Mouse (Mus musculus) ES-Bruce4 (cell line): Measurements from ENCODE around the gene Nelfb.

Experiments
- CTCF ChIP-seq: IDR thresholded peaks from one replicate; pipeline ENCODE4 v1.8.1; 2011; ENCODE audit warnings: low read depth, low read length
- EP300 ChIP-seq: IDR thresholded peaks from 2 replicates; pipeline ENCODE4 v1.6.1; 2011; ENCODE audit warnings: low read depth, low read length; ENCODE audit not compliant: insufficient read depth

DNA sequence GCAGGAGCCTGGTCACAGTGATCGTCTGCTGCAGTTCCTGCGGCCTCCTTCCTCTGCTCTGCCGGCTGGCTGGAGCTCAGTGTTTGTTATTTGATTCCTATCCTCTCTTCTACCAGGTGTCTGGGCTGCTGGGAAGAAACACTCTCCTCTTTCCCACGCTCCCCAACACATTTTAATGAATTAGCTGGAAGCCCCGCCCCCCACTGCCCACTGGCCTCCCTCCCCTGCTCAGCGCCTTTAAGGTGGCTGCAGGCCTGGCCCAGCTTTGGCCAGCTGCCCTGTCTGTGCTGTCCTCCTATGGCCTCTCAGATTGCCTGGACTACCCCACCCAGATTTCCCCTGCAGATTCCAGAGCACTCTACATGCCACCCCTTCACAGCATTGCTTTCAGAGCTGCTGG is 33.6 kb downstream of the Nelfb start:
- TF ChIP-seq CTCF (no peak), EP300 (no peak)
